Mouse (Mus musculus) liver, embryonic 14.5 days (tissue): ENCODE data around the gene Ugt1a8.
A peak's percentile ranks its signal among the peaks of the same experiment; 100 is the strongest.
"Not testable (repeated sequence)": the region's sequence is repeated elsewhere in the genome, so short reads cannot be mapped to it uniquely, and the experiment has no call there.

Source experiments
- CTCF ChIP-seq: IDR thresholded peaks from 2 replicates; pipeline ENCODE4 v1.5.1; 2016; ENCODE audit warnings: antibody characterized with exemption, low read depth, control low read depth
- EP300 ChIP-seq: IDR thresholded peaks from 2 replicates; pipeline ENCODE4 v1.6.1; 2016; ENCODE audit warnings: antibody characterized with exemption, low read depth

DNA sequence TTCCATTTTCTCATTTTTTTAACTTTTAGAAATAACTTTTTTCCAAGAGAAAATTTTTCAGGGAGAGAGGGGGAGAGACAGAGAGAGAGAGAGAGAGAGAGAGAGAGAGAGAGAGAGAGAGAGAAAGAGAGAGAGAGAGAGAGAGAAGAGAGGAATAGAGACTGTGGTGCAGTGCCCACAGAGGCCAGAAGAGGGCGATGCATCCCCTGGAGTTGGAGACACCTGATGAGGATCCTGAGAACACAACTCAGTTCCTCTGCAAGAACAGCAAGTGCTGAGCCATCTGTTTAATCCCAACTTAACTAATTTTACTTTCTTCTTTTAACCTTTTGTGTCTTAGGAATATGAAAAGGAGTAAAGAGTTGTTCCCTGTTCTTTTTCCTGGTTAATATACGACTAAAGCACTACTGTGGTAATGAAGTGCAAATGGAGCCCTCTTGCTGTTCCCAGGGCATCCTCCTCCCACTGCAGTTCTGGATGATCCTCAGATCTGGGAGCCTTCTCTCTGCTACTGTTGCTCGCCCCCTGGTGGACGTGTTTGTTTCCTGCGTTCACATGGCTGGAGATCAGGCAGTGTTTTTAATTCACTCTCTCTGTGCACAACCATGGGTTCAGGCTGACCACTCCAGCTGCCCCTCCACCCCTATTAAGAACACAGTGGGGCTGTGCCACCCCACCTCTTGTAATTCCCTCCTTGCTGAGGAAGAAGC lies 56.5 kb downstream of the Ugt1a8 start:
- peak; percentile 68 for TF ChIP-seq CTCF
- TF ChIP-seq EP300, result not testable (repeated sequence)
